In the genomic region with DNA sequence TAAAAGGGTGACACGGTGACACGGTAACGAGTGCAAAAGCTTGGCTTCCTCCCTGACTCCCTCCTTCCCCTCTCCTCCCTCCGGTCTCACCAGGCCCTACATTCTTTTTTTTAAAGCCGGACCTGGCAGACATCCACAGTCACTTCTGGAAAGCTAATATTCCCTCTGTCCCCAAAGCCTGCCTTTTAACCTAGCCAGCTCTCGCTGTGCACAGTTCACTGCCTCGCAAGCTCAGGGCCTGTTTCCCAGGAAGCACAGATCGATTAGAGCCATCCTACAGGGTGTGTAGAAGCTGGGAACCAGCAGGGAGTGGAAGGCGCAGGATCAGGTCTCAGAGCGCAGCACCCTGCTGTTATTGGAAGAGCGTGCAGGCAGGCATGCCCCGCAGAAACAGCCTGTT, we compare ENCODE assay signal across 8 mouse cellular contexts.
DNase-seq lines count a peak whose midpoint lies in the region; ATAC-seq and TF ChIP-seq lines count a peak whose summit lies in the region.

No protein-coding gene starts in this region.

- H3K27ac ChIP-seq in ES-Bruce4 (ENCODE audit: insufficient read depth, low read length) = no peak overlapping the region
- H3K27ac ChIP-seq in forebrain, embryonic 12.5 days = peak overlapping the region; percentile 59
- H3K27ac ChIP-seq in midbrain, embryonic 15.5 days = 0 out of 2 replicates have a peak overlapping the region, but pooled peaks have one; percentile 23

- 0 out of 2 replicates have a peak, but pooled peaks have one; percentile 39 for ATAC-seq in forebrain, embryonic 12.5 days (ENCODE audit: low FRiP score)
- peak; percentile 62; the same call in 1 of the 2 replicates for ATAC-seq in midbrain, embryonic 15.5 days (replicated peaks)
- no peak for ATAC-seq in megakaryocyte-erythroid progenitor cell, adult 5-6 weeks (replicated peaks; ENCODE audit: low FRiP score, low TSS enrichment, poor library complexity, severe bottlenecking)

- TF ChIP-seq POLR2A in ES-Bruce4 (IDR thresholded peaks at IDR 0.05; ENCODE audit: insufficient read depth, low read length) = no peak

- TF ChIP-seq EP300 in ES-Bruce4 (IDR thresholded peaks at IDR 0.05; ENCODE audit: insufficient read depth, low read depth, low read length) = 0 out of 2 replicates have a peak, but pooled peaks have one; percentile 14

- H3K9ac ChIP-seq in ES-Bruce4 (ENCODE audit: low read depth, poor library complexity, severe bottlenecking) = no peak overlapping the region
- H3K9ac ChIP-seq in forebrain, embryonic 12.5 days = no peak overlapping the region
- H3K9ac ChIP-seq in midbrain, embryonic 15.5 days = no peak overlapping the region

- no peaks in the 10 kb centered on the region for H3K36me3 ChIP-seq in ES-Bruce4 (ENCODE audit: control insufficient read depth, insufficient read depth, low read length, poor library complexity, severe bottlenecking)
- H3K36me3 ChIP-seq in forebrain, embryonic 12.5 days (replicated peaks) = no peaks in the 10 kb centered on the region
- H3K36me3 ChIP-seq in midbrain, embryonic 15.5 days (replicated peaks) = no peaks in the 10 kb centered on the region

- no peaks in the 10 kb centered on the region for H3K9me3 ChIP-seq in ES-Bruce4 (replicated peaks; ENCODE audit: control insufficient read depth, insufficient read depth, low read length, poor library complexity, severe bottlenecking)
- no peaks in the 10 kb centered on the region for H3K9me3 ChIP-seq in forebrain, embryonic 12.5 days
- H3K9me3 ChIP-seq in midbrain, embryonic 15.5 days = no peaks in the 10 kb centered on the region

- no peak for TF ChIP-seq CTCF in ES-Bruce4 (IDR thresholded peaks at IDR 0.05; ENCODE audit: low read depth, low read length)

- peak; percentile 16 for DNase-seq in WW6 (ENCODE audit: low read depth, low spot score)
- DNase-seq in heart, postnatal 10 days = peak; percentile 85 to 86
- DNase-seq in kidney, postnatal 36 days = peak; percentile 76 to 78
- no peak for DNase-seq in natural killer cell, adult 2 months (ENCODE audit: low spot score in 2 of 2)

- H3K27me3 ChIP-seq in ES-Bruce4 (ENCODE audit: control insufficient read depth, insufficient read depth, low read length, poor library complexity, severe bottlenecking) = no peaks in the 10 kb centered on the region
- H3K27me3 ChIP-seq in forebrain, embryonic 12.5 days = no peaks in the 10 kb centered on the region
- H3K27me3 ChIP-seq in midbrain, embryonic 15.5 days (replicated peaks) = no peaks in the 10 kb centered on the region; the same call in 1 of the 2 replicates

- peak overlapping the region; percentile 31 for H3K4me2 ChIP-seq in forebrain, embryonic 12.5 days
- peak overlapping the region; percentile 30 for H3K4me2 ChIP-seq in midbrain, embryonic 15.5 days

- WGBS in forebrain, embryonic 12.5 days = 8% methylated on average over 12 of the region's 12 CpGs
- WGBS in midbrain, embryonic 15.5 days = 4% methylated on average over 12 of the region's 12 CpGs

- no peak overlapping the region for H3K4me3 ChIP-seq in ES-Bruce4 (ENCODE audit: low read depth, low read length)
- H3K4me3 ChIP-seq in forebrain, embryonic 12.5 days (replicated peaks) = no peak overlapping the region
- no peak overlapping the region for H3K4me3 ChIP-seq in midbrain, embryonic 15.5 days

- H3K4me1 ChIP-seq in ES-Bruce4 (ENCODE audit: control insufficient read depth, insufficient read depth, low read length) = no peaks in the 10 kb centered on the region
- peaks cover 13% of the 10 kb centered on the region for H3K4me1 ChIP-seq in forebrain, embryonic 12.5 days
- H3K4me1 ChIP-seq in midbrain, embryonic 15.5 days = peaks cover 12% of the 10 kb centered on the region

- intact Hi-C loops in heart, postnatal 10 days (cut with DNase I) = no loop called here

Comparison
In these comparisons a context has a peak if more than half of its experiments do, and no peak if none do; other contexts are left out.
1. DNase-seq: peak in WW6 (single experiment), heart, postnatal 10 days (2 of 2) and kidney, postnatal 36 days (2 of 2); none in natural killer cell, adult 2 months (0 of 2).